10 mouse cellular contexts compared by ENCODE assay signal in the genomic region with DNA sequence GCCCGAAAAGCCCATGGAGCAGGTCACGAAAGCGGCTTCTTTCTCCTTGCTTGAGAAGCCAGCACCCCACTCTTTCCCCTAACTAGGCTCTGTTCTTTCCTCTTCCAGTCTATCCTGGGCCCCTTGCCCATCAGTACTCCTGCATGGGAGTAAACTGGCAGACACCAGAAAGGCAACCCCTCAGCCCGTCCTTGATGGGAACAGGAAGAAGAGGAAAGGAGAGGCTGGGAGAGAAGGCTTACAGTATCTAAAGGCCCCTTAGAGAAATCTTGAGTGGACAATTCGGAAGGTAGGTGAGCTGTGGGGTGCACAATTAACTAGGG. TPM values are rescaled to one million over a fixed set of nuclear protein-coding genes. Genes with fewer than 3 reads are reported as not detected.
DNase-seq lines count a peak whose midpoint lies in the region; ATAC-seq and TF ChIP-seq lines count a peak whose summit lies in the region.
"Had no signal": no experiment of that assay in that cellular context is flagged by ENCODE, and none has a peak within 500 bp of the region (broad histone marks: within the 10 kb centered on the region; RNA-seq: fewer than 3 reads in every experiment).

No protein-coding gene starts in this region.

- DNase-seq in heart, postnatal 10 days = no peak
- DNase-seq in forebrain, postnatal 0 days = peak; percentile 48
- no peak for DNase-seq in right cerebral cortex, postnatal 14 days
- no peak for DNase-seq in right cerebral cortex, postnatal 25 days
- DNase-seq: lung, postnatal 10 days had no signal

- H3K27me3 ChIP-seq in heart, embryonic 15.5 days = peaks cover 95% of the 10 kb centered on the region
- H3K27me3 ChIP-seq in midbrain, embryonic 12.5 days = peaks cover 80% of the 10 kb centered on the region
- peaks cover 71% of the 10 kb centered on the region for H3K27me3 ChIP-seq in midbrain, embryonic 13.5 days
- peaks cover 7% of the 10 kb centered on the region; the same call in 1 of the 2 replicates for H3K27me3 ChIP-seq in forebrain, postnatal 0 days (ENCODE audit: insufficient read depth, low read length)
- peaks cover 69% of the 10 kb centered on the region for H3K27me3 ChIP-seq in stomach, embryonic 16.5 days (ENCODE audit: control insufficient read depth, insufficient read depth, low read length)

- H3K4me3 ChIP-seq in heart, embryonic 15.5 days = peak overlapping the region; percentile 39
- H3K4me3 ChIP-seq in midbrain, embryonic 12.5 days = peak overlapping the region; percentile 21; the same call in 1 of the 2 replicates
- no peak overlapping the region for H3K4me3 ChIP-seq in midbrain, embryonic 13.5 days (replicated peaks)
- H3K4me3 ChIP-seq in forebrain, postnatal 0 days (ENCODE audit: low read depth, low read length) = no peak overlapping the region
- H3K4me3 ChIP-seq in stomach, embryonic 16.5 days (replicated peaks; ENCODE audit: low read length) = no peak overlapping the region

- H3K4me2 ChIP-seq in heart, embryonic 15.5 days = peak overlapping the region; percentile 48; the same call in 1 of the 2 replicates
- no peak overlapping the region for H3K4me2 ChIP-seq in midbrain, embryonic 12.5 days (replicated peaks)
- H3K4me2 ChIP-seq in midbrain, embryonic 13.5 days (replicated peaks) = no peak overlapping the region
- H3K4me2 ChIP-seq in forebrain, postnatal 0 days (ENCODE audit: low read depth) = no peak overlapping the region
- 0 out of 2 replicates have a peak overlapping the region, but pooled peaks have one; percentile 41 for H3K4me2 ChIP-seq in stomach, embryonic 16.5 days (ENCODE audit: low read depth, low read length)

- H3K9ac ChIP-seq in heart, embryonic 15.5 days = no peak overlapping the region
- H3K9ac ChIP-seq in midbrain, embryonic 12.5 days (replicated peaks) = no peak overlapping the region
- H3K9ac ChIP-seq in midbrain, embryonic 13.5 days (replicated peaks) = no peak overlapping the region
- H3K9ac ChIP-seq in forebrain, postnatal 0 days = peak overlapping the region; percentile 10; the same call in 1 of the 2 replicates
- H3K9ac ChIP-seq in stomach, embryonic 16.5 days (ENCODE audit: low read length) = no peak overlapping the region

- intact Hi-C loops in heart, postnatal 10 days (cut with DNase I) = no loop called here

- H3K27ac ChIP-seq in heart, embryonic 15.5 days = no peak overlapping the region
- H3K27ac ChIP-seq in midbrain, embryonic 12.5 days (replicated peaks) = no peak overlapping the region
- H3K27ac ChIP-seq in midbrain, embryonic 13.5 days = no peak overlapping the region
- H3K27ac ChIP-seq in forebrain, postnatal 0 days (ENCODE audit: low read depth, low read length) = no peak overlapping the region
- H3K27ac ChIP-seq in stomach, embryonic 16.5 days (ENCODE audit: low read length) = no peak overlapping the region

- TF ChIP-seq CTCF in forebrain, postnatal 0 days (IDR thresholded peaks at IDR 0.05; ENCODE audit: low read depth) = no peak

- 28% methylated on average over 5 of the region's 5 CpGs for WGBS in heart, embryonic 15.5 days
- 22% methylated on average over 5 of the region's 5 CpGs for WGBS in midbrain, embryonic 12.5 days
- 27% methylated on average over 5 of the region's 5 CpGs for WGBS in midbrain, embryonic 13.5 days
- 53% methylated on average over 5 of the region's 5 CpGs for WGBS in forebrain, postnatal 0 days
- 22% methylated on average over 5 of the region's 5 CpGs for WGBS in stomach, embryonic 16.5 days

- no peak for ATAC-seq in heart, embryonic 15.5 days (replicated peaks; ENCODE audit: insufficient number of reproducible peaks, insufficient read depth, low FRiP score, low read depth)
- no peak for ATAC-seq in midbrain, embryonic 12.5 days (ENCODE audit: low FRiP score, low read depth)
- no peak for ATAC-seq in midbrain, embryonic 13.5 days
- ATAC-seq in forebrain, postnatal 0 days = no peak
- no peak for ATAC-seq in stomach, embryonic 16.5 days (ENCODE audit: insufficient read depth, low FRiP score)

- no peaks in the 10 kb centered on the region for H3K9me3 ChIP-seq in heart, embryonic 15.5 days (replicated peaks)
- H3K9me3 ChIP-seq in midbrain, embryonic 12.5 days = no peaks in the 10 kb centered on the region
- no peaks in the 10 kb centered on the region for H3K9me3 ChIP-seq in midbrain, embryonic 13.5 days
- H3K9me3 ChIP-seq in forebrain, postnatal 0 days (ENCODE audit: low read length) = no peaks in the 10 kb centered on the region
- no peaks in the 10 kb centered on the region for H3K9me3 ChIP-seq in stomach, embryonic 16.5 days (replicated peaks; ENCODE audit: control insufficient read depth, low read length)

- peaks cover 43% of the 10 kb centered on the region for H3K4me1 ChIP-seq in heart, embryonic 15.5 days (replicated peaks)
- H3K4me1 ChIP-seq in midbrain, embryonic 12.5 days = peaks cover 62% of the 10 kb centered on the region
- H3K4me1 ChIP-seq in midbrain, embryonic 13.5 days (replicated peaks) = peaks cover 64% of the 10 kb centered on the region
- peaks cover 5% of the 10 kb centered on the region for H3K4me1 ChIP-seq in forebrain, postnatal 0 days (ENCODE audit: insufficient read depth)
- H3K4me1 ChIP-seq in stomach, embryonic 16.5 days (ENCODE audit: control insufficient read depth, insufficient read depth, low read length) = peaks cover 18% of the 10 kb centered on the region

- H3K36me3 ChIP-seq in heart, embryonic 15.5 days = no peaks in the 10 kb centered on the region
- peaks cover 8% of the 10 kb centered on the region; the same call in 1 of the 2 replicates for H3K36me3 ChIP-seq in midbrain, embryonic 12.5 days
- peaks cover 38% of the 10 kb centered on the region for H3K36me3 ChIP-seq in midbrain, embryonic 13.5 days
- peaks cover 32% of the 10 kb centered on the region for H3K36me3 ChIP-seq in forebrain, postnatal 0 days (ENCODE audit: insufficient read depth)
- H3K36me3 ChIP-seq in stomach, embryonic 16.5 days (ENCODE audit: control insufficient read depth, insufficient read depth, low read length) = no peaks in the 10 kb centered on the region

RNA-seq across cellular contexts. Expression of a gene that starts 35.1 kb away (rescaled TPM):
- 0.78 and 1.0 TPM in 2 replicates for polyA plus RNA-seq in heart, embryonic 15.5 days (2015; fragmentation: Nextera tagmentation; extraction: Ambion mirVana)
- total RNA-seq in heart, postnatal 10 days (2021) = not detected
- 0.77 and 0.84 TPM in 2 replicates for polyA plus RNA-seq in midbrain, embryonic 12.5 days (2016; fragmentation: Nextera tagmentation; extraction: Ambion mirVana)
- polyA plus RNA-seq in midbrain, embryonic 13.5 days (2015; fragmentation: Nextera tagmentation; extraction: Ambion mirVana) = 0.88 and 1.2 TPM in 2 replicates
- 0.38 TPM in 1 of 2 replicates, not detected in the other for total RNA-seq in forebrain, postnatal 0 days (2014; rRNA removed)
- polyA plus RNA-seq in forebrain, postnatal 0 days (2015; fragmentation: Nextera tagmentation; extraction: Ambion mirVana) = 0.25 TPM in 1 of 2 replicates, not detected in the other
- polyA plus RNA-seq in stomach, embryonic 16.5 days (2015; fragmentation: Nextera tagmentation; extraction: Ambion mirVana) = 0.80 and 0.90 TPM in 2 replicates
- total RNA-seq: gastrocnemius, postnatal 10 days had no signal

RNA-seq across cellular contexts. Expression of a gene that starts 40.7 kb away (rescaled TPM):
- polyA plus RNA-seq in heart, embryonic 15.5 days (2015; fragmentation: Nextera tagmentation; extraction: Ambion mirVana) = 0.06 and 0.15 TPM in 2 replicates
- total RNA-seq in heart, postnatal 10 days (2021) = under 1 TPM; 0.19 to 0.20 TPM
- 6.5 and 7.3 TPM in 2 replicates for polyA plus RNA-seq in midbrain, embryonic 12.5 days (2016; fragmentation: Nextera tagmentation; extraction: Ambion mirVana)
- 7.0 and 8.5 TPM in 2 replicates for polyA plus RNA-seq in midbrain, embryonic 13.5 days (2015; fragmentation: Nextera tagmentation; extraction: Ambion mirVana)
- total RNA-seq in forebrain, postnatal 0 days (2014; rRNA removed) = 50.1 and 70.7 TPM in 2 replicates
- 8.9 and 12.0 TPM in 2 replicates for polyA plus RNA-seq in forebrain, postnatal 0 days (2015; fragmentation: Nextera tagmentation; extraction: Ambion mirVana)
- 0.36 and 0.39 TPM in 2 replicates for polyA plus RNA-seq in stomach, embryonic 16.5 days (2015; fragmentation: Nextera tagmentation; extraction: Ambion mirVana)

Comparison
In these comparisons a context has a peak if more than half of its experiments do, and no peak if none do; other contexts are left out.
1. H3K4me3 ChIP-seq: peak in heart, embryonic 15.5 days (single experiment) and midbrain, embryonic 12.5 days (single experiment); none in midbrain, embryonic 13.5 days (single experiment), forebrain, postnatal 0 days (single experiment) and stomach, embryonic 16.5 days (single experiment).
2. H3K4me2 ChIP-seq: peak in heart, embryonic 15.5 days (single experiment) and stomach, embryonic 16.5 days (single experiment); none in midbrain, embryonic 12.5 days (single experiment), midbrain, embryonic 13.5 days (single experiment) and forebrain, postnatal 0 days (single experiment).